Mouse (Mus musculus): ENCODE results near the gene Gm17535. TPM values are rescaled to one million over a fixed set of nuclear protein-coding genes. Genes with fewer than 3 reads are reported as not detected.
"Not testable (repeated sequence)": the region's sequence is repeated elsewhere in the genome, so short reads cannot be mapped to it uniquely, and the experiment has no call there.

Gene Gm17535
- polyA plus RNA-seq, 2 experiments = not detected

DNA sequence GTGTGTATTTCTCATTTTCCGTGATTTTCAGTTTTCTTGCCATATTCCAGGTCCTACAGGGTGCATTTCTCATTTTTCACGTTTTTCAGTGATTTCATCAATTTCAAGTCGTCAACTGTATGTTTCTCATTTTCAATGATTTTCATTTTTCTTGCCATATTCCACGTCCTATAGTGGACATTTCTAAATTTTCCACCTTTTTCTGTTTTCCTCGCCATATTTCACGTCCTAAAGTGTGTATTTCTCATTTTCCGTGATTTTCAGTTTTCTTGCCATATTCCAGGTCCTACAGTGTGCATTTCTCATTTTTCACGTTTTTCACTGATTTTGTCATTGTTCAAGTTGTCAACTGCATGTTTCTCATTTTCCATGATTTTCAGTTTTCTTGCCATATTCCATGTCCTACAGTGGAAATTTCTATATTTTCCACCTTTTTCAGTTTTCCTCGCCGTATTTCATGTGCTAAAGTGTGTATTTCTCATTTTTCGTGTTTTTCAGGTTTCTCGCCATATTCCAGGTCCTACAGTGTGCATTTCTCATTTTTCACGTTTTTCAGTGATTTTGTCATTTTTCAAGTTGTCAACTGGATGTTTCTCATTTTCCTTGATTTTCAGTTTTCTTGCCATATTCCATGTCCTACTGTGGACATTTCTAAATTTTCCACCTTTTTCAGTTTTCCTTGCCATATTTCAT lies 11.9 kb upstream of the Gm17535 start:
- H3K36me3 ChIP-seq (ENCODE audit: control insufficient read depth, insufficient read depth, low read length); H3K4me2 ChIP-seq (replicated peaks; ENCODE audit: low read depth, low read length, severe bottlenecking); H3K4me1 ChIP-seq (ENCODE audit: control insufficient read depth, insufficient read depth, low read length); H3K4me3 ChIP-seq (replicated peaks; ENCODE audit: low read length); H3K27me3 ChIP-seq (ENCODE audit: control insufficient read depth, insufficient read depth, low read length); H3K27ac ChIP-seq (replicated peaks; ENCODE audit: low read depth, low read length); ATAC-seq (ENCODE audit: low FRiP score, low read depth); H3K9me3 ChIP-seq (ENCODE audit: control insufficient read depth, low read length); H3K9ac ChIP-seq (ENCODE audit: low read depth, low read length, severe bottlenecking): not testable (repeated sequence)
- peak; percentile 2 for DNase-seq (ENCODE audit: low spot score)
- WGBS = 69% methylated on average over 9 of the region's 13 CpGs

DNA sequence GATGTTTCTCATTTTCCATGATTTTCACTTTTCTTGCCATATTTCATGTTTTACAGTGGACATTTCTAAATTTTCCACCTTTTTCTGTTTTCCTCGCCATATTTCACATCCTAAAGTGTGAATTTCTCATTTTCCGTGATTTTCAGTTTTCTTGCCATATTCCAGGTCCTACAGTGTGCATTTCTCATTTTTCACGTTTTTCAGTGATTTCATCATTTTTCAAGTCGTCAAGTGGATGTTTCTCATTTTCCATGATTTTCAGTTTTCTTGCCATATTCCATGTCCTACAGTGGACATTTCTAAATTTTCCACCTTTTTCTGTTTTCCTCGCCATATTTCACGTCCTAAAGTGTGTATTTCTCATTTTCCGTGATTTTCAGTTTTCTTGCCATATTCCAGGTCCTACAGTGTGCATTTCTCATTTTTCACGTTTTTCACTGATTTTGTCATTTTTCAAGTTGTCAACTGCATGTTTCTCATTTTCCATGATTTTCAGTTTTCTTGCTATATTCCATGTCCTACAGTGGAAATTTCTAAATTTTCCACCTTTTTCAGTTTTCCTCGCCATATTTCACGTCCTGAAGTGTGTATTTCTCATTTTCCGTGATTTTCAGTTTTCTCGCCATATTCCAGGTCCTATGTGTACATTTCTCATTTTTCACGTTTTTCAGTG lies 11.0 kb upstream of the Gm17535 start, which contains the start of gene Gm10718:
Gene Gm10718, plus strand, starts transcription at position 236 of the 673 bp plus-strand sequence.
- H3K4me1 ChIP-seq (ENCODE audit: control insufficient read depth, insufficient read depth, low read length); H3K36me3 ChIP-seq (ENCODE audit: control insufficient read depth, insufficient read depth, low read length); H3K27ac ChIP-seq (replicated peaks; ENCODE audit: low read depth, low read length); H3K9ac ChIP-seq (ENCODE audit: low read depth, low read length, severe bottlenecking); H3K4me3 ChIP-seq (replicated peaks; ENCODE audit: low read length); H3K27me3 ChIP-seq (ENCODE audit: control insufficient read depth, insufficient read depth, low read length); H3K4me2 ChIP-seq (replicated peaks; ENCODE audit: low read depth, low read length, severe bottlenecking); H3K9me3 ChIP-seq (ENCODE audit: control insufficient read depth, low read length); DNase-seq (ENCODE audit: low spot score); ATAC-seq (ENCODE audit: low FRiP score, low read depth): not testable (repeated sequence)
- WGBS = 71% methylated on average over 9 of the region's 13 CpGs

DNA sequence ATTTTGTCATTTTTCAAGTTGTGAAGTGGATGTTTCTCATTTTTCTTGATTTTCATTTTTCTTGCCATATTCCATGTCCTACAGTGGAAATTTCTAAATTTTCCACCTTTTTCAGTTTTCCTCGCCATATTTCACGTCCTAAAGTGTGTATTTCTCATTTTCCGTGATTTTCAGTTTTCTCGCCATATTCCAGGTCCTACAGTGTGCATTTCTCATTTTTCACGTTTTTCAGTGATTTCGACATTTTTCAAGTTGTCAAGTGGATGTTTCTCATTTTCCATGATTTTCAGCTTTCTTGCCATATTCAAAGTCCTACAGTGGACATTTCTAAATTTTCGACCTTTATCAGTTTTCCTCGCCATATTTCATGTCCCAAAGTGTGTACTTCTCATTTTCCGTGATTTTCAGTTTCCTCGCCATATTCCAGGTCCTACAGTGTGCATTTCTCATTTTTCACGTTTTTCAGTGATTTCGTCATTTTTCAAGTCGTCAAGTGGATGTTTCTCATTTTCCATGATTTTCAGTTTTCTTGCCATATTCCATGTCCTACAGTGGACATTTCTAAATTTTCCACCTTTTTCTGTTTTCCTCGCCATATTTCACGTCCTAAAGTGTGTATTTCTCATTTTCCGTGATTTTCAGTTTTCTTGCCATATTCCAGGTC lies 10.3 kb upstream of the Gm17535 start:
- not testable (repeated sequence) for H3K4me1 ChIP-seq (ENCODE audit: control insufficient read depth, insufficient read depth, low read length); ATAC-seq (ENCODE audit: low FRiP score, low read depth); DNase-seq (ENCODE audit: low spot score); H3K27ac ChIP-seq (replicated peaks; ENCODE audit: low read depth, low read length); H3K9ac ChIP-seq (ENCODE audit: low read depth, low read length, severe bottlenecking); H3K9me3 ChIP-seq (ENCODE audit: control insufficient read depth, low read length); H3K4me3 ChIP-seq (replicated peaks; ENCODE audit: low read length); H3K27me3 ChIP-seq (ENCODE audit: control insufficient read depth, insufficient read depth, low read length); H3K4me2 ChIP-seq (replicated peaks; ENCODE audit: low read depth, low read length, severe bottlenecking); H3K36me3 ChIP-seq (ENCODE audit: control insufficient read depth, insufficient read depth, low read length)
- WGBS = 63% methylated on average over 14 of the region's 16 CpGs

DNA sequence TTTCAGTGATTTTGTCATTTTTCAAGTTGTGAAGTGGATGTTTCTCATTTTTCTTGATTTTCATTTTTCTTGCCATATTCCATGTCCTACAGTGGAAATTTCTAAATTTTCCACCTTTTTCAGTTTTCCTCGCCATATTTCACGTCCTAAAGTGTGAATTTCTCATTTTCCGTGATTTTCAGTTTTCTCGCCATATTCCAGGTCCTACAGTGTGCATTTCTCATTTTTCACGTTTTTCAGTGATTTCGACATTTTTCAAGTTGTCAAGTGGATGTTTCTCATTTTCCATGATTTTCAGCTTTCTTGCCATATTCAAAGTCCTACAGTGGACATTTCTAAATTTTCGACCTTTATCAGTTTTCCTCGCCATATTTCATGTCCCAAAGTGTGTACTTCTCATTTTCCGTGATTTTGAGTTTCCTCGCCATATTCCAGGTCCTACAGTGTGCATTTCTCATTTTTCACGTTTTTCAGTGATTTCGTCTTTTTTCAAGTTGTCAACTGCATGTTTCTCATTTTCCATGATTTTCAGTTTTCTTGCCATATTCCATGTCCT lies 9.4 kb upstream of the Gm17535 start, which contains the start of gene Gm10717:
Gene Gm10717, plus strand, starts transcription at position 506 of the 556 bp plus-strand sequence.
- not testable (repeated sequence) for ATAC-seq (ENCODE audit: low FRiP score, low read depth); H3K4me2 ChIP-seq (replicated peaks; ENCODE audit: low read depth, low read length, severe bottlenecking); H3K9me3 ChIP-seq (ENCODE audit: control insufficient read depth, low read length); H3K4me3 ChIP-seq (replicated peaks; ENCODE audit: low read length); H3K27ac ChIP-seq (replicated peaks; ENCODE audit: low read depth, low read length); DNase-seq (ENCODE audit: low spot score); H3K36me3 ChIP-seq (ENCODE audit: control insufficient read depth, insufficient read depth, low read length); H3K4me1 ChIP-seq (ENCODE audit: control insufficient read depth, insufficient read depth, low read length); H3K27me3 ChIP-seq (ENCODE audit: control insufficient read depth, insufficient read depth, low read length); H3K9ac ChIP-seq (ENCODE audit: low read depth, low read length, severe bottlenecking)
- WGBS = 72% methylated on average over 12 of the region's 12 CpGs

DNA sequence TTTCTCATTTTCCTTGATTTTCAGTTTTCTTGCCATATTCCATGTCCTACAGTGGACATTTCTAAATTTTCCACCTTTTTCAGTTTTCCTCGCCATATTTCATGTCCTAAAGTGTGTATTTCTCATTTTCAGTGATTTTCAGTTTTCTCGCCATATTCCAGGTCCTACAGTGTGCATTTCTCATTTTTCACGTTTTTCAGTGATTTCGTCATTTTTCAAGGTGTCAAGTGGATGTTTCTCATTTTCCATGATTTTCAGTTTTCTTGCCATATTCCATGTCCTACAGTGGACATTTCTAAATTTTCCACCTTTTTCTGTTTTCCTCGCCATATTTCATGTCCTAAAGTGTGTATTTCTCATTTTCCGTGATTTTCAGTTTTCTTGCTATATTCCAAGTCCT lies 8.7 kb upstream of the Gm17535 start:
- H3K36me3 ChIP-seq (ENCODE audit: control insufficient read depth, insufficient read depth, low read length) = not testable (repeated sequence)
- WGBS = 60% methylated on average over 4 of the region's 6 CpGs

DNA sequence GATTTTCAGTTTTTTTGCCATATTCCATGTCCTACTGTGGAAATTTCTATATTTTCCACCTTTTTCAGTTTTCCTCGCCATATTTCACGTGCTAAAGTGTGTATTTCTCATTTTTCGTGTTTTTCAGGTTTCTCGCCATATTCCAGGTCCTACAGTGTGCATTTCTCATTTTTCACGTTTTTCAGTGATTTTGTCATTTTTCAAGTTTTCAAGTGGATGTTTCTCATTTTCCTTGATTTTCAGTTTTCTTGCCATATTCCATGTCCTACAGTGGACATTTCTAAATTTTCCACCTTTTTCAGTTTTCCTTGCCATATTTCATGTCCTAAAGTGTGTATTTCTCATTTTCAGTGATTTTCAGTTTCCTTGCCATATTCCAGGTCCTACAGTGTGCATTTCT lies 8.3 kb upstream of the Gm17535 start:
- not testable (repeated sequence) for H3K36me3 ChIP-seq (ENCODE audit: control insufficient read depth, insufficient read depth, low read length); H3K4me1 ChIP-seq (ENCODE audit: control insufficient read depth, insufficient read depth, low read length); H3K27ac ChIP-seq (replicated peaks; ENCODE audit: low read depth, low read length); H3K4me2 ChIP-seq (replicated peaks; ENCODE audit: low read depth, low read length, severe bottlenecking); DNase-seq (ENCODE audit: low spot score); H3K4me3 ChIP-seq (replicated peaks; ENCODE audit: low read length); ATAC-seq (ENCODE audit: low FRiP score, low read depth); H3K27me3 ChIP-seq (ENCODE audit: control insufficient read depth, insufficient read depth, low read length); H3K9me3 ChIP-seq (ENCODE audit: control insufficient read depth, low read length); H3K9ac ChIP-seq (ENCODE audit: low read depth, low read length, severe bottlenecking)
- WGBS = 68% methylated on average over 5 of the region's 5 CpGs

More for the DNA sequence above, 8.7 kb upstream of the Gm17535 start:
- H3K4me3 ChIP-seq (replicated peaks; ENCODE audit: low read length); DNase-seq (ENCODE audit: low spot score); H3K4me2 ChIP-seq (replicated peaks; ENCODE audit: low read depth, low read length, severe bottlenecking); H3K9me3 ChIP-seq (ENCODE audit: control insufficient read depth, low read length); H3K27ac ChIP-seq (replicated peaks; ENCODE audit: low read depth, low read length); ATAC-seq (ENCODE audit: low FRiP score, low read depth); H3K27me3 ChIP-seq (ENCODE audit: control insufficient read depth, insufficient read depth, low read length); H3K9ac ChIP-seq (ENCODE audit: low read depth, low read length, severe bottlenecking); H3K4me1 ChIP-seq (ENCODE audit: control insufficient read depth, insufficient read depth, low read length): not testable (repeated sequence)

DNA sequence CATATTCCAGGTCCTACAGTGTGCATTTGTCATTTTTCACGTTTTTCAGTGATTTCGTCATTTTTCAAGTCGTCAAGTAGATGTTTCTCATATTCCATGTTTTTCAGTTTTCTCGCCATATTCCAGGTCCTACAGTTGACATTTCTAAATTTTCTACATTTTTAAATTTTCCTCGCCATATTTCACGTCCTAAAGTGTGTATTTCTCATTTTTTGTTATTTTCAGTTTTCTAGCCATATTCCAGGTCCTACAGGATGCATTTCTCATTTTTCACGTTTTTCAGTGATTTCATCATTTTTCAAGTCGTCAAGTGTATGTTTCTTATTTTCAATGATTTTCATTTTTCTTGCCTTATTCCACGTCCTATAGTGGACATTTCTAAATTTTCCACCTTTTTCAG lies 7.7 kb upstream of the Gm17535 start:
- H3K9me3 ChIP-seq (ENCODE audit: control insufficient read depth, low read length); H3K4me1 ChIP-seq (ENCODE audit: control insufficient read depth, insufficient read depth, low read length); H3K9ac ChIP-seq (ENCODE audit: low read depth, low read length, severe bottlenecking); H3K4me2 ChIP-seq (replicated peaks; ENCODE audit: low read depth, low read length, severe bottlenecking); H3K27ac ChIP-seq (replicated peaks; ENCODE audit: low read depth, low read length); H3K27me3 ChIP-seq (ENCODE audit: control insufficient read depth, insufficient read depth, low read length); ATAC-seq (ENCODE audit: low FRiP score, low read depth); H3K36me3 ChIP-seq (ENCODE audit: control insufficient read depth, insufficient read depth, low read length); H3K4me3 ChIP-seq (replicated peaks; ENCODE audit: low read length); DNase-seq (ENCODE audit: low spot score): not testable (repeated sequence)
- WGBS = 69% methylated on average over 9 of the region's 9 CpGs

DNA sequence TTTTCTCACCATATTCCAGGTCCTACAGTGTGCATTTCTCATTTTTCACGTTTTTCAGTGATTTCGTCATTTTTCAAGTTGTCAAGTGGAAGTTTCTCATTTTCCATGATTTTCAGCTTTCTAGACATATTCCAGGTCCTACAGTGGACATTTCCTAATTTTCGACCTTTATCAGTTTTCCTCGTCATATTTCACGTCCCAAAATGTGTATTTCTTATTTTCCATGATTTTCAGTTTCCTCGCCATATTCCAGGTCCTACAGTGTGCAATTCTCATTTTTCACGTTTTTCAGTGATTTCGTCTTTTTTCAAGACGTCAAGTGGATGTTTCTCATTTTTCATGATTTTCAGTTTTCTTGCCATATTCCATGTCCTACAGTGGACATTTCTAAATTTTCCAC lies 7.2 kb upstream of the Gm17535 start:
- DNase-seq (ENCODE audit: low spot score) = peak; percentile 50
- not testable (repeated sequence) for ATAC-seq (ENCODE audit: low FRiP score, low read depth); H3K27me3 ChIP-seq (ENCODE audit: control insufficient read depth, insufficient read depth, low read length); H3K27ac ChIP-seq (replicated peaks; ENCODE audit: low read depth, low read length); H3K4me3 ChIP-seq (replicated peaks; ENCODE audit: low read length); H3K36me3 ChIP-seq (ENCODE audit: control insufficient read depth, insufficient read depth, low read length); H3K4me1 ChIP-seq (ENCODE audit: control insufficient read depth, insufficient read depth, low read length); H3K4me2 ChIP-seq (replicated peaks; ENCODE audit: low read depth, low read length, severe bottlenecking); H3K9me3 ChIP-seq (ENCODE audit: control insufficient read depth, low read length); H3K9ac ChIP-seq (ENCODE audit: low read depth, low read length, severe bottlenecking)
- WGBS = 73% methylated on average over 9 of the region's 9 CpGs

Data from limb, embryonic 14.5 days (tissue).